Mouse (Mus musculus) telencephalon, adult 2 months (tissue): ENCODE data around the gene Micu2.

ENCODE experiments used
- DNase-seq: peaks from one replicate; pipeline ENCODE4 v3.0.0-alpha.2; 2011; ENCODE audit warnings: low read depth, low spot score

Gene Micu2

GRCm38 (mm10) chr14:57894346-57894745 lies 104.7 kb downstream of the Micu2 start:
- no peak for DNase-seq

- DNase-seq, result no peak
Observed at GRCm38 (mm10) chr14:57892961-57893360, 106.1 kb downstream of the Micu2 start.

- DNase-seq, result peak; percentile 86
Observed at GRCm38 (mm10) chr14:57890011-57890842, 108.8 kb downstream of the Micu2 start, which contains the start of gene Zdhhc20. Gene Zdhhc20 (minus strand): TSS chr14:57890276.

- no peak for DNase-seq
Observed at GRCm38 (mm10) chr14:57889541-57890010, 109.5 kb downstream of the Micu2 start.

GRCm38 (mm10) chr14:57887171-57887570 lies 111.9 kb downstream of the Micu2 start:
- DNase-seq, result no peak

GRCm38 (mm10) chr14:57886032-57886431 lies 113.0 kb downstream of the Micu2 start:
- no peak for DNase-seq

- DNase-seq, result no peak
Observed at GRCm38 (mm10) chr14:57883341-57883740, 115.7 kb downstream of the Micu2 start.

- DNase-seq, result no peak
Observed at GRCm38 (mm10) chr14:57882720-57883119, 116.3 kb downstream of the Micu2 start.

- no peak for DNase-seq
Observed at GRCm38 (mm10) chr14:57881793-57882192, 117.3 kb downstream of the Micu2 start.

- no peak for DNase-seq
Observed at GRCm38 (mm10) chr14:57881074-57881473, 118.0 kb downstream of the Micu2 start.

GRCm38 (mm10) chr14:57877921-57878320 lies 121.1 kb downstream of the Micu2 start:
- DNase-seq, result no peak

GRCm38 (mm10) chr14:57866676-57867276 lies 132.3 kb downstream of the Micu2 start:
- DNase-seq, result peak; percentile 61
